Mouse (Mus musculus) liver, embryonic 14.5 days (tissue): ENCODE data around the gene Mapkapk2. TPM values are rescaled to one million over a fixed set of nuclear protein-coding genes. Genes with fewer than 3 reads are reported as not detected.

Source experiments
- ATAC-seq: fragments of 200-750 bp; cut with Nextera tagmentation; 2 replicates; pipeline ENCODE4 v1.8.0; 2017; ENCODE audit warnings: moderate number of reproducible peaks, mild to moderate bottlenecking, moderate library complexity; ENCODE audit not compliant: insufficient read depth
- DNase-seq, 3 experiments: peaks; one replicate each; pipeline ENCODE4 v3.0.0-alpha.2; 2012 to 2013; ENCODE audit warnings: low read depth in 3 of 3, low spot score in 3 of 3
- H3K27ac ChIP-seq: fragments of 300-500 bp; sonication (generic); 2 replicates; pipeline ENCODE4 v1.5.1; 2014; ENCODE audit warnings: moderate library complexity, mild to moderate bottlenecking, control low read depth, inconsistent platforms
- H3K27me3 ChIP-seq: fragments of 300-500 bp; sonication (generic); 2 replicates; pipeline ENCODE4 v1.6.1; 2014; ENCODE audit warnings: mild to moderate bottlenecking, low read length, moderate library complexity; ENCODE audit not compliant: control insufficient read depth, insufficient read depth
- H3K36me3 ChIP-seq: fragments of 300-500 bp; sonication (generic); replicated peaks from 2 replicates; pipeline ENCODE4 v1.6.1; 2014; ENCODE audit warnings: low read depth; ENCODE audit not compliant: control insufficient read depth, insufficient read depth
- H3K4me1 ChIP-seq, 2 experiments: fragments of 200-500 bp in 1 of 2; fragments of 300-500 bp in 1 of 2; sonication (generic) in 1 of 2; replicated peaks; 2 replicates each; pipeline ENCODE4 v1.6.1; 2012 to 2014; ENCODE audit warnings: antibody characterized with exemption in 1 of 2, inconsistent platforms in 1 of 2, low read length in 1 of 2; ENCODE audit not compliant: control insufficient read depth in 2 of 2, insufficient read depth in 2 of 2
- H3K4me2 ChIP-seq: fragments of 300-500 bp; sonication (generic); 2 replicates; pipeline ENCODE4 v1.6.1; 2014; ENCODE audit warnings: low read depth, mild to moderate bottlenecking, control low read depth, moderate library complexity
- H3K4me3 ChIP-seq, 2 experiments: fragments of 200-500 bp in 1 of 2; fragments of 300-500 bp in 1 of 2; sonication (generic) in 1 of 2; 2 replicates each; pipeline ENCODE4 v1.5.1; 2012 to 2014; ENCODE audit warnings: low read depth in 2 of 2, low read length in 2 of 2, mild to moderate bottlenecking in 2 of 2, control low read depth in 1 of 2, inconsistent platforms in 1 of 2, moderate library complexity in 1 of 2; ENCODE audit not compliant: insufficient read depth in 1 of 2
- H3K9ac ChIP-seq: fragments of 300-500 bp; sonication (generic); replicated peaks from 2 replicates; pipeline ENCODE4 v1.6.1; 2014; ENCODE audit warnings: mild to moderate bottlenecking, control low read depth, moderate library complexity
- H3K9me3 ChIP-seq: fragments of 300-500 bp; sonication (generic); 2 replicates; pipeline ENCODE4 v1.6.1; 2016; ENCODE audit warnings: low read length, mixed read lengths; ENCODE audit not compliant: control insufficient read depth
- CTCF ChIP-seq: IDR thresholded peaks from 2 replicates; pipeline ENCODE4 v1.5.1; 2016; ENCODE audit warnings: antibody characterized with exemption, low read depth, control low read depth
- EP300 ChIP-seq: IDR thresholded peaks from 2 replicates; pipeline ENCODE4 v1.6.1; 2016; ENCODE audit warnings: antibody characterized with exemption, low read depth
- WGBS: fragments of 180-500 bp; shearing (Covaris S2); extraction: QIAGEN DNeasy Blood & Tissue Kit; methylation state at CpG from one replicate; pipeline ENCODE4 v1.1.7; 2014; ENCODE audit not compliant: insufficient replicate concordance; 5-methylcytosine and 5-hydroxymethylcytosine counted together
- polyA plus RNA-seq, 2 experiments: library from polyadenylated mRNA; depleted of rRNA in 1 of 2; stranded (reverse) in 1 of 2; unstranded in 1 of 2; fragments of >200 nt; fragmentation: Nextera tagmentation in 1 of 2; extraction: Ambion mirVana in 1 of 2; gene quantifications; 2 replicates each; pipeline versions ENCODE4 v1.2.1 to v1.2.3; 2012 to 2014

The Mapkapk2 gene
- polyA plus RNA-seq, 2 experiments: 12.9 to 13.6 TPM

DNA sequence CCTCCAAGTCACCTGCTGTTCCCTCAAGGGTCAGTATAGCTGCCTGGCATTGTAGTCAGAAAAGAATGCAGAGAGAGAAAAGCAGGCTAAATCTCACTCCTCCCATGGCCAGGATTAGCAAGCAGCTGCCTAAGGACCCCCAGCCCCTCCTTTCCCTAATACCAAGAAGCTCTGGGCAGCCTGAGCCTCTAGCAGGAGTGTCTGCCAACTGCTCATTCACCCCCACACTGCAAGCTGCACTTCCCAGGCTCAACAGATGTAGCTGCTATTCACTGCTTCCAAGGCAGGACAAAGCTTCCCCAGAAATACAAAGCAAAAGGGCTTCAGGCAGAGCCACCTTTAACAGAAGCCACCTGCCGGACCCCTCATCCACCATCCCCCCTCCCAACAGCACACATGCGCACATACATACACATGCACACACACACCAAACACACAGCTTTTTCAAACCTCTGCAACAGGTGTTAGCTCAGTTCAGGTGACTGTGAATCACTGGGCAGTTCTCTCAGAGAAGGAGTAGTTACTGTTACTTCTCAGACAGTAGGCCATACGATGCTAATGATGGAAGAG is 18.8 kb downstream of the Mapkapk2 start:
- Histone ChIP-seq H3K27me3 (no peaks in the 10 kb centered on the region), H3K4me1 (peaks cover 24 to 69% of the 10 kb centered on the region in 2 experiments), H3K27ac (no peak overlapping the region), H3K4me2 (no peak overlapping the region), H3K9ac (no peak overlapping the region), H3K9me3 (no peaks in the 10 kb centered on the region), H3K4me3 (no peak overlapping the region), H3K36me3 (no peaks in the 10 kb centered on the region)
- 66% methylated on average over 3 of the region's 3 CpGs for WGBS
- TF ChIP-seq CTCF (no peak), EP300 (no peak)
- ATAC-seq: no peak
- DNase-seq: no peak

DNA sequence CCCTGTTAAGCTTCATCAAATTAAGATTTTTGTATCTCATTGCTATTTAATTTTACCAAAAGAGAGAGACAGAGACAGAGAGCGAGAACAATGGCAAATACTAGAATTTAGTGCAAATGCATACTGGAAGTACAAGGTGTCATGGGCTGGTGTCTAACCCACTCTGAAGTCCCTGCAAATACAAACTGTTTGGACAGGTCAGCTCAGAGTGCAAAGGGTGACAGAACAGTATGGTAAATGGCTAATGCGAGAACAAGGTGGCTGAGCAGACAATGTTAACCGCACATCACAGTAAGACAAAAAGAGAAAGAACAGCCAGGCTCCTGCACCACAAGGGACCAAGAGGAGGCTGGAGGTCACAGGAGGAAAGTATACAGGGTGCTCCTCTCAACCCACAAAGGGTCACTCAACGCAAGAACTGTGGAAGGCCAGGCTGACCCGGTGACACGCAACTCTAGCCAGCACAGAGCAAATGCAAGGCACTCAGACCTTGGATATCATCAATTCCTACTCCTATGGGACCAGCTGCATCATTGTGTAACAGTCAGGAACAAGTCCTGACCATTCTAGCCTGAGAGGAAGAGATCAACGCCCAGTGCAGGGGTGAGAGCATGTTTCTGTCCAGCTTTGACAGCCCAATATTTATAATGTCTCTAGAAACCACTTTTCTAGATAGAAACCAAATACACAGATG is 22.4 kb downstream of the Mapkapk2 start:
- no peak overlapping the region for H3K9ac ChIP-seq
- peak overlapping the region; percentile 28; the same call in 1 of the 2 replicates for H3K4me2 ChIP-seq
- no peak overlapping the region for H3K4me3 ChIP-seq
- TF ChIP-seq CTCF (no peak), EP300 (no peak)
- no peaks in the 10 kb centered on the region for H3K9me3 ChIP-seq
- no peaks in the 10 kb centered on the region for H3K36me3 ChIP-seq
- H3K4me1 ChIP-seq: peaks cover 31 to 65% of the 10 kb centered on the region in 2 experiments
- 62% methylated on average over 7 of the region's 7 CpGs for WGBS
- no peaks in the 10 kb centered on the region for H3K27me3 ChIP-seq
- ATAC-seq (peak; percentile 30), DNase-seq (no peak)
- no peak overlapping the region for H3K27ac ChIP-seq

DNA sequence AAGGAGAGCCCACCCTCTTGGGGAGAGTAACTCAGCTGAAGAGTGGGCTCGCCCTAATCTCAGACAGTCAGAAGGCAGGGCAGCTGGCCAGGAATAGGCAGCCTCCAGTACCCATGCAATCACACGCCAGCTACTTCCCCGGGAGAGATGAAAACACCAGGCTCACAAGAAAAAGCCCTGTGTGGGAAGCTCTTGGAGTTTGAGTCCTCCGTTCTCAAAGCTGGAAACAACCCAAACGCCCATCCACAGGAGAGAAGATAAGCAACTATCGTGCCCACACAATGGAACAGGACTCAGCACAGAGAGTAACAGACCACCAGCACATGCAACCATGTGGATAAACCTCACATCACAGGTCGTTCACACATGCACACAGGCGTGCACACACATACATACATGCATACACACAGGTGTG is 23.1 kb downstream of the Mapkapk2 start:
- peaks cover 31 to 61% of the 10 kb centered on the region in 2 experiments for H3K4me1 ChIP-seq

DNA sequence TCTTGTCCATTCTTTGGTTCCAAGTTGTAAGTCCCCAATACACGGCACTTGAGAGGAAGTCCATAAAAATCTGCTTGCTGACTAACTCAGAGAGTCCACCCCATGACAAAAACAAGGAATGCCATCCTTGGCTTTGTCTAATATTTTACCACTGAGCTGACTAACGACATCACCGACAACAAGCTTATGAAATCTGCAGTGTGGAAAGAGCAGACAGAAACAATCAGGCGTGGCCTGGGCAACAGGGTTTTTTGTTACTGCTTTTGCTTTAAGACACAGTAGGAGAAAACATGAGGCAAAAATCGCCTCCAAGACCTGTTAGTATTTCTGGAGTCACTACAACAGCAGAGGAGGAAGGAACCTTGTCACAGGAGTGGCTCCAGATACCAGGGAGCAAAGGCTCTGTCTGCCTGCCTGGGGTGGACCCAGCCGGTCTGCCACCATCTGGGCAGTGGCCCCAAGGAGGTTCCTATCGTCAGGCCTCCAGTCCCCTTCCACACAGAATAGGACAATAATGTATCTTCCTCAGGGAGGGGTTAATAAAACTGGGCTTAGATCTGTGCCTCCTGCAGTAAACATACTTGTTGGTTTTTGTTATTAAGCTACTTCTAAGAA is 25.1 kb downstream of the Mapkapk2 start:
- DNase-seq: no peak
- Histone ChIP-seq H3K4me2 (no peak overlapping the region), H3K4me1 (peaks cover 46 to 69% of the 10 kb centered on the region in 2 experiments), H3K9ac (no peak overlapping the region), H3K4me3 (no peak overlapping the region), H3K27ac (no peak overlapping the region), H3K9me3 (no peaks in the 10 kb centered on the region), H3K27me3 (no peaks in the 10 kb centered on the region), H3K36me3 (no peaks in the 10 kb centered on the region)
- TF ChIP-seq EP300 (no peak), CTCF (no peak)
- no peak for ATAC-seq
- WGBS: 46% methylated on average over 7 of the region's 7 CpGs

More for the DNA sequence above, 23.1 kb downstream of the Mapkapk2 start:
- Histone ChIP-seq H3K9me3 (no peaks in the 10 kb centered on the region), H3K4me3 (no peak overlapping the region), H3K27me3 (no peaks in the 10 kb centered on the region), H3K36me3 (no peaks in the 10 kb centered on the region), H3K4me2 (peak overlapping the region; percentile 28; the same call in 1 of the 2 replicates), H3K9ac (no peak overlapping the region; the same call in 1 of the 2 replicates), H3K27ac (no peak overlapping the region)
- DNase-seq (no peak), ATAC-seq (peak; percentile 42; the same call in 1 of the 2 replicates)
- WGBS: 16% methylated on average over 8 of the region's 8 CpGs
- TF ChIP-seq CTCF (no peak), EP300 (no peak)

DNA sequence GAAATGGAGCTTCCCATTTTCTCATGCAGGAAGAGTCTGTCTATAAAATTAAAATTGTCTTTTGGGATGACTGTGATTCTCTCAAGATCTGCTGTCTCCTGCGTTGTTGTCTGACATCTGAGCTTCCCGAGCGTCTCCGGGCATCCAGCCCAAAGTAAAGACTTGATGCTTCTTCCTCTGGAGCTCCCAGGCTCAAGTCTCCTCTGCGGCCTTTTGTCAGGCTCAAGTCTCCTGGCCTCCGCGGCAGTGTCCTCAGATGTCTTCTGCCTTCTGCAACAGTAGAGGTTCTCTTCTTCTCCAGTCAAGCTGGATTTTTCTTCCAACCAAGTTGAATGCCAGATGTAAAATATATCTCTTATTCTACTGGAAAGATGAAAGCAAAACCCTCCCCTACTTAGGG is 28.6 kb downstream of the Mapkapk2 start:
- peaks cover 34 to 57% of the 10 kb centered on the region in 2 experiments for H3K4me1 ChIP-seq
- no peak for DNase-seq
- H3K27me3 ChIP-seq: no peaks in the 10 kb centered on the region
- WGBS: 77% methylated on average over 7 of the region's 7 CpGs
- no peaks in the 10 kb centered on the region for H3K9me3 ChIP-seq
- no peak overlapping the region for H3K9ac ChIP-seq
- no peak for TF ChIP-seq CTCF
- no peak for TF ChIP-seq EP300
- no peak for ATAC-seq
- no peak overlapping the region for H3K4me3 ChIP-seq
- peak overlapping the region; percentile 37 for H3K4me2 ChIP-seq
- no peak overlapping the region for H3K27ac ChIP-seq
- no peaks in the 10 kb centered on the region for H3K36me3 ChIP-seq
